Mouse (Mus musculus) liver, adult 2 months (tissue): ENCODE measurements around the gene Abr. TPM values are rescaled to one million over a fixed set of nuclear protein-coding genes. Genes with fewer than 3 reads are reported as not detected.

Experiments used
- DNase-seq: peaks from one replicate; pipeline ENCODE4 v3.0.0-alpha.2; 2011; ENCODE audit warnings: low read depth, low spot score; ENCODE audit errors: extremely low read depth
- H3K27ac ChIP-seq: fragments of 200-500 bp; replicated peaks from 2 replicates; pipeline ENCODE4 v1.5.1; 2012; ENCODE audit warnings: low read depth, mild to moderate bottlenecking, control low read depth, inconsistent platforms, low read length; ENCODE audit not compliant: insufficient read depth
- H3K27me3 ChIP-seq: fragments of 200-500 bp; 2 replicates; pipeline ENCODE4 v1.6.1; 2012; ENCODE audit warnings: mild to moderate bottlenecking, moderate library complexity, low read length, inconsistent platforms; ENCODE audit not compliant: control insufficient read depth, insufficient read depth
- H3K36me3 ChIP-seq: fragments of 200-500 bp; 2 replicates; pipeline ENCODE4 v1.6.1; 2012; ENCODE audit warnings: low read length, inconsistent platforms; ENCODE audit not compliant: control insufficient read depth, insufficient read depth
- H3K4me1 ChIP-seq: fragments of 200-500 bp; 2 replicates; pipeline ENCODE4 v1.6.1; 2011; ENCODE audit warnings: low read length; ENCODE audit not compliant: control insufficient read depth, insufficient read depth
- H3K4me3 ChIP-seq: fragments of 200-500 bp; 2 replicates; pipeline ENCODE4 v1.5.1; 2011; ENCODE audit warnings: low read depth, mild to moderate bottlenecking, control low read depth, low read length, moderate library complexity; ENCODE audit not compliant: insufficient read depth
- H3K79me2 ChIP-seq: fragments of 200-500 bp; 2 replicates; pipeline ENCODE4 v1.6.1; 2012; ENCODE audit warnings: inconsistent platforms, mild to moderate bottlenecking, low read length, moderate library complexity; ENCODE audit not compliant: control insufficient read depth, insufficient read depth
- H3K9ac ChIP-seq: fragments of 200-500 bp; 2 replicates; pipeline ENCODE4 v1.6.1; 2012; ENCODE audit warnings: low read depth, mild to moderate bottlenecking, control low read depth, inconsistent platforms, low read length
- CTCF ChIP-seq: fragments of 200-500 bp; IDR thresholded peaks from 2 replicates; pipeline ENCODE4 v1.5.1; 2011; ENCODE audit warnings: low read depth, low read length, control low read depth
- POLR2A ChIP-seq: fragments of 200-500 bp; IDR thresholded peaks from 2 replicates; pipeline ENCODE4 v1.6.1; 2011; ENCODE audit warnings: low read length, control low read depth; ENCODE audit not compliant: insufficient read depth; ENCODE audit errors: extremely low read depth
- WGBS: fragments of 180-500 bp; shearing (Covaris S2); methylation state at CpG from one replicate; pipeline ENCODE4 v1.1.7; 2018; 5-methylcytosine and 5-hydroxymethylcytosine counted together
- polyA plus RNA-seq: library from polyadenylated mRNA; depleted of rRNA; stranded (reverse); fragments of >200 nt; gene quantifications from 2 replicates; pipeline ENCODE4 v1.2.3, GENCODE M21; 2012
- total RNA-seq: library from RNA; depleted of rRNA; stranded (reverse); fragments of >200 nt; gene quantifications from 2 replicates; pipeline ENCODE4 v1.2.3, GENCODE M21; 2014

Abr gene
- total and polyA plus RNA-seq, 2 experiments = 3.3 to 3.9 TPM

GRCm38 (mm10) chr11:76429046-76429445 lies 193.1 kb downstream of the Abr start:
- H3K27ac ChIP-seq = no peak overlapping the region
- TF ChIP-seq POLR2A (no peak), CTCF (no peak)
- no peaks in the 10 kb centered on the region for H3K4me1 ChIP-seq
- no peak overlapping the region for H3K9ac ChIP-seq
- H3K27me3 ChIP-seq = no peaks in the 10 kb centered on the region
- H3K79me2 ChIP-seq = no peaks in the 10 kb centered on the region
- WGBS = 86% methylated on average over 4 of the region's 4 CpGs
- DNase-seq = no peak
- H3K4me3 ChIP-seq = no peak overlapping the region
- H3K36me3 ChIP-seq = no peaks in the 10 kb centered on the region

DNA sequence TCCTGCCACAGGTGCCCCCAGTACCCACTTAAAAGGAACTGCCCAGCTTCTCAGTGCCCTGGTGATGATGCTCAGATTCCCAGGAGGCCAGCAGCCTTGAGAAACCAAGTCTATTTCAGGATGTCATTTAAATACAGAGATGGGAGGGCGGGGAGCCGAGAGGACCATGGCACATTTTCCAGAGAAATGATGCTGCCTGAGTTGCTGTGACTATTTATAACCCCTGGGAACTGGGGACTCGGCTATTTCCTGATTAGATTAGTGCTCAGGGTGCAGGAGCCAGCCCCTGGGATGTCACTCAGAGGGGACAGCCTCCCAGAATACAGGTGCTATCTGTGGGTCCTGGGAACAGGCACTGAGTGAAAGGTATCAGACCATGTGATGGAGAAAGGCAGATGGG lies 194.3 kb downstream of the Abr start:
- no peaks in the 10 kb centered on the region for H3K4me1 ChIP-seq
- no peak for TF ChIP-seq POLR2A
- TF ChIP-seq CTCF = no peak
- DNase-seq = no peak
- no peak overlapping the region for H3K27ac ChIP-seq
- no peak overlapping the region for H3K4me3 ChIP-seq
- H3K9ac ChIP-seq = no peak overlapping the region
- no peaks in the 10 kb centered on the region for H3K36me3 ChIP-seq
- H3K79me2 ChIP-seq = no peaks in the 10 kb centered on the region
- H3K27me3 ChIP-seq = no peaks in the 10 kb centered on the region
- 81% methylated on average over 3 of the region's 3 CpGs for WGBS

GRCm38 (mm10) chr11:76425749-76426148 lies 196.4 kb downstream of the Abr start:
- no peaks in the 10 kb centered on the region for H3K79me2 ChIP-seq
- no peak for DNase-seq

GRCm38 (mm10) chr11:76420896-76421295 lies 201.2 kb downstream of the Abr start:
- no peak overlapping the region for H3K9ac ChIP-seq
- no peak overlapping the region for H3K27ac ChIP-seq
- H3K4me3 ChIP-seq = no peak overlapping the region
- TF ChIP-seq CTCF = no peak
- no peak for TF ChIP-seq POLR2A
- no peaks in the 10 kb centered on the region for H3K4me1 ChIP-seq
- no peaks in the 10 kb centered on the region for H3K79me2 ChIP-seq
- peaks cover 7% of the 10 kb centered on the region; the same call in 1 of the 2 replicates for H3K36me3 ChIP-seq
- H3K27me3 ChIP-seq = no peaks in the 10 kb centered on the region
- DNase-seq = no peak
- 63% methylated on average over 4 of the region's 4 CpGs for WGBS

More at GRCm38 (mm10) chr11:76425749-76426148, 196.4 kb downstream of the Abr start:
- H3K27ac ChIP-seq = no peak overlapping the region
- no peaks in the 10 kb centered on the region for H3K4me1 ChIP-seq
- WGBS = 75% methylated on average over 6 of the region's 6 CpGs
- TF ChIP-seq POLR2A = no peak
- TF ChIP-seq CTCF = no peak
- no peak overlapping the region for H3K4me3 ChIP-seq
- no peaks in the 10 kb centered on the region for H3K27me3 ChIP-seq
- H3K36me3 ChIP-seq = no peaks in the 10 kb centered on the region
- H3K9ac ChIP-seq = no peak overlapping the region

DNA sequence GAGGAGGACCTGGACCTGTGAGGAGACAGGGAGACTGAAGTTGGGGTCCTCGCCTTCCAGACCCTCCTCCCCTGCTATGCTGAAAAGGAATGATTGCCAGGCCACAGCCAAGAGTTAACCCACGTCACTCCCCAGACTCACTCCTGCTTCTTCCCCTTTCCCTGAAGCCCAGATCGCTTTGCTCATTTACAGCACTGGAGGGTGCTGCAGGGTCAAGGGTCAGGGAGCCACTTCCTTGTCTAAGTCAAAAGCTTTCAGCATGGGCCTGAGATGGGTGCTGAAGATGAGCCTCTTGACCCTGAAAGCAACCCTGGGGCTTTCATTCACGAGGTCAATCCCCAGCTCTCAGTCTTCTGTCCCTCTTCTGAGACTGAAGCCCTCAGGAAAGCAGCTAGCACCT lies 202.9 kb downstream of the Abr start:
- no peak overlapping the region for H3K4me3 ChIP-seq
- no peaks in the 10 kb centered on the region for H3K79me2 ChIP-seq
- H3K4me1 ChIP-seq = no peaks in the 10 kb centered on the region
- H3K27me3 ChIP-seq = no peaks in the 10 kb centered on the region
- WGBS = 82% methylated on average over 4 of the region's 4 CpGs
- no peak overlapping the region for H3K27ac ChIP-seq
- H3K36me3 ChIP-seq = peaks cover 14% of the 10 kb centered on the region; the same call in 1 of the 2 replicates
- H3K9ac ChIP-seq = no peak overlapping the region
- no peak for TF ChIP-seq CTCF
- no peak for TF ChIP-seq POLR2A
- DNase-seq = no peak

- no peak for TF ChIP-seq POLR2A
- no peak overlapping the region for H3K27ac ChIP-seq
- no peaks in the 10 kb centered on the region for H3K4me1 ChIP-seq
- H3K36me3 ChIP-seq = peaks cover 15% of the 10 kb centered on the region; the same call in 1 of the 2 replicates
- WGBS = 64% methylated on average over 8 of the region's 8 CpGs
- DNase-seq = peak; percentile 29
- H3K9ac ChIP-seq = no peak overlapping the region
- H3K79me2 ChIP-seq = no peaks in the 10 kb centered on the region
- no peak overlapping the region for H3K4me3 ChIP-seq
- no peaks in the 10 kb centered on the region for H3K27me3 ChIP-seq
Observed at GRCm38 (mm10) chr11:76418423-76418822, 203.7 kb downstream of the Abr start.
